Mouse (Mus musculus) lung, postnatal 0 days (tissue): Measurements from ENCODE around the gene Wdr25.

Source experiments
- CTCF ChIP-seq: IDR thresholded peaks from 2 replicates; pipeline ENCODE4 v1.5.1; 2016; ENCODE audit warnings: antibody characterized with exemption, mild to moderate bottlenecking
- EP300 ChIP-seq: IDR thresholded peaks from 2 replicates; pipeline ENCODE4 v1.6.1; 2016; ENCODE audit warnings: antibody characterized with exemption, mild to moderate bottlenecking, control low read depth

DNA sequence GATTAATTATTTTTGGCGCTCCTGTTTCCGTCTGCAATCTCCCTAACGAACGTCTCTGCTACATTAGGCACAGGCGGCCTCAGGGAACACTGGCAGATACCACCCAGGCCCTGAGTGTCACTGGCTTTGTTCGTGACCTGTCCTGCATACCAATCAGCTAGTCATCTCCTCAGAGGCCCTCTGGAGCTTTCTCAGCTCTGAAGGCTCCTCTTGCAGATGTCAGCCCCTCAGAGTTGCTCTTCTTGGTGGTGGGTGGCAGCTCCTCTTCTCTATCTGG, 89.2 kb downstream of the Wdr25 start:
- TF ChIP-seq CTCF (no peak), EP300 (no peak)
